Mouse (Mus musculus) urinary bladder, adult 2 months (tissue): ENCODE data around the gene Gdf1. TPM values are rescaled to one million over a fixed set of nuclear protein-coding genes. Genes with fewer than 3 reads are reported as not detected.

Experiments
- DNase-seq: peaks from one replicate; pipeline ENCODE4 v3.0.0; 2022; ENCODE audit warnings: low spot score
- polyA plus RNA-seq: library from polyadenylated mRNA; depleted of rRNA; stranded (reverse); fragments of >200 nt; gene quantifications from 2 replicates; pipeline ENCODE4 v1.2.3, GENCODE M21; 2012; rRNA removed

Gdf1 gene
- 0.74 and 1.3 TPM in 2 replicates for polyA plus RNA-seq

- DNase-seq = no peak
These were observed at the start of gene Gdf1 for GRCm38 (mm10) chr8:70329124-70329834. Gene Gdf1, plus strand, starts transcription at chr8:70329817.

- DNase-seq = no peak
These were observed 48.6 kb upstream of the Gdf1 start for GRCm38 (mm10) chr8:70281001-70281400.

GRCm38 (mm10) chr8:70282603-70283135 is 46.9 kb upstream of the Gdf1 start, which contains the start of gene Homer3:
Gene Homer3, plus strand, starts transcription at chr8:70282827.
- DNase-seq = peak; percentile 88

- DNase-seq = peak; percentile 49
These were observed 46.2 kb upstream of the Gdf1 start for GRCm38 (mm10) chr8:70283136-70284077.

DNA sequence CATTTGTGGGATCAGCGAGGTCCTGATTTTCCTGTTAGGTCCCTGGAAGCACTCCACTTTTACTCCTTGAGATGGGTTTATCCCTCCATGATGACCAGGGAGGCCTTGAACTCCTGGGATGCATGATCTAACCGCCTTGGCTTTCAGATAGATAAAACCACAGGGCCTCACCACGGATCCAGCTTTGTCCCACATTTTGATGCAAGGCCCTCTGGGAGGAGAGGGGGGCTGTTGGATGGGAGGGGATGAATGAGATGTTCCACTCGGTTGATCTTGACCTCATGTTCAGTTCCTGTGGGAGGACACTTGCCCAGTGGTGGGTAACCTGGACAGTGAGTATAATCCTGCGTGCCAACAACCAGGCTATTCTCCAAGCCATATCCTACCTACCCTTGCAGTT is 45.2 kb upstream of the Gdf1 start:
- DNase-seq = no peak

DNA sequence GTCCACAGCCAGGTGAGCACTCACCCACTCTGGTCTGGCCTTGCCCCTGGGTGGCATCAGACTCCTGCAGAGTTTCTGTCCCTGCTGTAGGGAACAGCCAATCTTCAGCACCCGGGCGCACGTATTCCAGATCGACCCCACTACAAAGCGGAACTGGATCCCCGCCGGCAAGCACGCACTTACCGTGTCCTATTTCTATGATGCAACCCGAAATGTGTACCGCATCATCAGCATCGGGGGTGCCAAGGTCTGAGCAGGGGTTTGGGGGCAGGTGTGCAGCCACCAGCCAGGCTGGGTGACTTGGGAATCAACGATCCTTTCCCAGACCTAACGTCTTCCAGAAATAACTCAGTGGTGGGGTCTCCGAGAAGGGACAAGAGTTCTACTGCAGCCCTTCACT is 44.3 kb upstream of the Gdf1 start:
- no peak for DNase-seq

DNA sequence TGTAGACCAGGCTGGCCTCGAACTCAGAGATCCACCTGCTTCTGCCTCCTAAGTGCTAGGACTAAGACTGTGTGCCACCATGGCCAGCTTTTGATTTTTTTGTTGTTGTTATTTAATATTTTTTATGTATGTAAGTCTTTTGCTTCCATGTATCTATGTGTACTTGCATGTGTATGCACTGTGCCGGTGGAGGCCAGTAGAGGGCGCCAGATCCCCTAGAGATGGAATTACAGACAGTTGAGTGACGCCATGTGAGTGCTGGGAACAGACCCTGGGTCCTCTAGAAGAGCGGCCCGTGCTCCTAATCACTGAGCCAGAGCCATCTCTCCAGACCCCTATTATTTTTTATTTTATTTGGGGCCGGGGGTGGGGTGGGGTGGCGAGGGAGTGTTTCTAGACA is 42.9 kb upstream of the Gdf1 start:
- no peak for DNase-seq

DNA sequence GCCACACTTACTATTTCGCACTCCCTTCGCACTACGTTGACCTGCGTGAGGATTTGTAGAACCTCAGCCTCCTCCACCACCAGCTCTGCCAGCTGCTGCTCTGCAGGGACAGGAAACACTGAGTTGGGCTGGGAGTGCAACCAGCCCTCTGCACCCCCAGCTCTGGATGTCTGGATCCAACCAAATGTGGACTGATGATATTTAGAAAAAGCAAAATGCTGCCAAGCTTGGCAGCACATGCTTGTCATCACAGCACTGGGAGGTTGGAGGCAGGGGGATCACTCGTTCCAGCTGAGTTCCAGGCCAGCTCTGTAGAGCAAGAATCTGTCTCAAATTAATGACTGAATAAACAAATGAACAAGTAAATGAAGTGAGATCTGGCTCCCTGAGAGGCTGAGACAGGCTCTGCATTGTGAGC is 35.6 kb upstream of the Gdf1 start:
- DNase-seq = no peak

- no peak for DNase-seq
These were observed 28.7 kb upstream of the Gdf1 start for GRCm38 (mm10) chr8:70300881-70301280.

GRCm38 (mm10) chr8:70302358-70302890 is 27.2 kb upstream of the Gdf1 start, which contains the start of the genes Ddx49 and Cope:
Gene Ddx49, minus strand, starts transcription at chr8:70302489.
Gene Cope, plus strand, starts transcription at chr8:70302518.
- peak; percentile 84 for DNase-seq

GRCm38 (mm10) chr8:70302901-70303300 is 26.7 kb upstream of the Gdf1 start:
- DNase-seq = no peak

DNA sequence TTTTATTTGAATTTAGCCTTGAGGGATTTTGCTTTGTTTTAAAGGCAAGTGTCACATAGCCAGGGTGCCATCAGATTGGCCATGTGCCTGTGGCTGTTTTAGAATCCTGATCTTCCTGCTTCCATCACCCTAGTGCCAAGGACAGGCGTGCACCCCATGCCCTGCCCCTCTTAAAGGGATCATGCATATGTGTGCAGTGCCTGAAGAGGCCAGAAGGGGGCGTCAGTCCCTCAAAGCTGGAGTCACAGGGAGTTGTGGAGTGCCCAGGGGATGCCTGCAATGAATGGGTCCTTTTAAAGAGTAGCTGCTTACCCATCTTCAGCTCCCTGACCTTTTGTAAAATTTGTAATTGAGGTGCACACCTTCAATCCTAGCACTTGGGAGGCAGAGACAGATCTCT is 20.3 kb upstream of the Gdf1 start:
- no peak for DNase-seq

DNA sequence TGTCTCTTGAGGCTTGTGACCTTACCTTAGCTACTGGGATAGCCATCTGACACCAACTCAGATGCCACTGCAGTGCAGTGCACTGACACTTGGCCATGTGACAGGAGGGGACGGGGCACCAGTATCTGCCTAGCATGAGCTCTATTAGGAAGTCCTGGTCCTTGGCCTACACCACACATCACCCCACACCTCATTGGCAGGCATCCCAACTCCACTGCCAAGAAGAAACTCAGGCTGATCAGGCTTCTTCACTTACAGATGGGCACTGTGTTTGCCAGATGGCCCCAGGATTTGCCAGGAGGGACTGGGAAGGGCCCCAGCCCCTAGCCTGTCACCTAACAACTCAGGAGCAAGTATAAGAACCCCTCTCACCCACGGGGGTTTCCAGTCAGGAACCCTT is 16.2 kb upstream of the Gdf1 start:
- no peak for DNase-seq

DNA sequence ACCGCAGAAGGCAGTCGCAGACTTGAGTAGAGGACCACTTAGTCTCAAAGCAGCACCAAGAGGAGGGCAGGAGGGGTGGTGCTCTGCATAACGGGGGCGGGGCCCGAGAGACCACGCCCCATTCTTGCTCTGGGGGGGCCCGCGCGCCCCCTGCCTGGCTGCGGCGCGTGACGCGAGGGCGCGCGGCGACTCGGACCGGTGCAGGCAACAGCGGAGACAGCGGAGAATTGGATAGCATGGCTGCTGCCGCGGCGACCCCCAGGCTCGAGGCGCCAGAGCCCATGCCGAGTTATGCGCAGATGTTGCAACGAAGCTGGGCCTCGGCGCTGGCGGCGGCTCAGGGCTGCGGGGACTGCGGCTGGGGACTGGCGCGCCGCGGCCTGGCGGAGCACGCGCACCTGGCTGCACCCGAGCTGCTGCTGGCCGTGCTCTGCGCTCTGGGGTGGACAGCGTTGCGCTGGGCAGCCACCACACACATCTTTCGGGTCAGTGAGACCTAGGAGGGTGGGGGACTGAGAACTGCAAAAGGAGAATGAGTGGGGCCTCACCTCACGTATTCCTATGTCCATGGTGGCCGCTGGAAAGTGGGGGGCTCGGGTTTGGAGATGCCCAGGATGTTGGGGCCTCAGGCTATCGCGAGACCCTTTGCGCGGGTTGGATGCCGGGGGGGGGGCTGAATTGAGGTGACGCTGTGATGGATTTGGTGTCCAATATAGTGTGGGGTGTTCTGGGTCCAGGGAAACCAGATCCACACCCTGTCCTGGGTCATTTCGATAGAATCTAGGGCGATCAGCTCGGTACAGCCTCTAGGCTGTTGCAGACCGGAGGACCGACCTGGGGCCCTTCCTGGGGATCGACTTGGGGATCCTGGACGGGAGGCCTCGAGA is 13.8 kb upstream of the Gdf1 start, which contains the start of gene Cers1:
Gene Cers1, plus strand, starts transcription at position 152 of the 887 bp plus-strand sequence.
- no peak for DNase-seq

DNA sequence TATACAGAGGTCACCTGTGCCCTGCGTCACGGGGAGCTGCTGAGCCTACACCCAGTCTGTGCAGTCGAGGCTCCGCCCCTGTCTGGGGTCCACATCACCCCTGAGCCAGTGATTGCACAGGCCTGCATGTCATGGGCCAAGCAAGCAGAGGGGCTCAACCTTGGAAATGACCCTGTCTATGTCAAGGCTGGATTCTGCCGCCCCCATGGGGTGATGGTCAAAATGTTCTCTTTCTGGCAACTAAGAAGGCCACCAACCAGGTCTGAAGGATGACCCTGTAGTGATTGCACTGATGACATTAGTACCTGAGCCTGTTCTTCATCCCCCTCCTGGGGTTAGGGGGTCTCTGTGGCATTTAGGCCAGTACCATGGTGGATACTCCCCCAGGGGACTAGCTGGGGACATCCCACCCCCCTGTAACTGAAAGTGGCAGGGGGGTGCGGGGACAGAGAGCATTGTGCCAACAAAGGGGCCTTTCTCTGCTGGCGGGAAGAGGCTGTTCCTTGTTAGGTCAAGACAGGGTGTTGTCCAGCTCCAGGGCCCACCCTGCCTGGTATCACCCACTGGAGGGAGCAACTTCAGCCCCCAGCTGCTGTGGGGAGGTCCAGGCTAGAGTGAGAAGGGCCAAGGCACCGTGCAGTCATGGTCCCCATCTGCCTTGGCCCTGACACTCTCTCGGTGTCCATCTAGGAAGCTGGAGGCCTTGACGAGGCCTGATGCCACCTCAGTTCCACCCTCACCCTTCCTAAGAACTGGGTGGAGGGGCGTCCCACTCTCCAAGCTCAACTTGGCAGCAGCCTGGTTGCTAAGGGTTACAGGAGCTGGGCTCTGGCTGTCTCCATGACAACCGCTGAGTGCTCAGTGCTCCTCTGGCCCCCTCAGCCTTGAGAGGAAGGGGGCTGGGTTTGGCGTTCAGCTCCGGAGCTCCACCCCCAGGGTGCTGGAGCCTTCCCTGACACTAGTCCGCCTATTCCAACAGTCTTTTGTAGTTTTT is 12.8 kb upstream of the Gdf1 start:
- no peak for DNase-seq

DNA sequence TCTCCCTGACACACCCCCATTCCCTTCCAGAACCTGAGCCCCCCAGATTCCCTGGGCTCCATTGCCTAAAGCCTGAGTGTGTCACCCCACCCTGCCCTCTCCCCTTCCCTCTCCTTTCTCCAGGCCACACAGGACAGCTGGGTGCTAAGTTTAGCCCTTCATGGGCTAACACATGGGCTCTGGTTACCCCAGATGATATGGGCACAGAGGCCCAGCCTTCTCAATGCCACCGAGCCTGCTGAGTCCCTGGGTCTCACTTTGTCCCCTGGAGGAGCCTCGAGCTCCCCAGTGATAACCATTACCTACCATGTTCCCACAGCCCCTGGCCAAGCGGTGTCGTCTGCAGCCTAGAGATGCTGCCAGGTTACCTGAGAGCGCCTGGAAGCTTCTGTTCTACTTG is 11.7 kb upstream of the Gdf1 start:
- DNase-seq = no peak

DNA sequence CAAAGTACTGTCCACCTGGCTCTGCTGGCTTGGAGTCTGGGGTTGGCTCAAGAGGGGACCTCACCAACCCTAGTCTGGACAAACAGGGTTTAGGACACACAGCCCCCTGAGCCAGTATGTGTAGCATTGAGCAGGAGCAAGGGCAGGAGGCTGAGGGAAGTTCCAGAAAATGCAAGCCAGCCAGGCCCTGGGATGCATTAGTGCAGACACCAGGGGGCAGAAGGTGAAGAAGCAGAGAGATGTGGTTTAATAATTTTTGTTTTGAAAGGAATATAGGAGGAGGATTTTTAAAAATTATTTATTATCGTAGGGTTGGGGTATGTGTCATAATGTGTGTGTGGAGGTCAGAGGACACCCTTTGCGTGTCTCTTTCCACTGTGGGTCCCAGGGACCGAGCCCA is 5.9 kb upstream of the Gdf1 start:
- no peak for DNase-seq

DNA sequence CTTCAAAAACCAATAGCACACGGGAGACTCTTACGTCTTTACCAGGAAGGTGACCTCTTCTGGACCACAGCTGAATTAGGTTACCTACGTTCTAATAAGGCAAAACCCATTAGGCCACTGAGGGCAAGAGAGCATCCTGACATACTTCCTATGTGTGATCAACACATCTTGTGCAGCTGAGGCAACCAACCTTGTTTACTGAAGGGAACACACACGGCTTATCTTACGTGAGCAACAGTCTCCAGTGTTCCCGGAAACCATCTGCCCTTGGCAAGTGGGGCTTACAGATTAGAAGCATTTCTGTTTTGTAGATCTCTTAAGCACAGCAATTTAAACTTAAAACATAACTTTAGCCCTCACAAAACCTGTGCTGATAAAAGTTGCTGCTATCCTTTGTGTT is 2.1 kb upstream of the Gdf1 start:
- DNase-seq = no peak

GRCm38 (mm10) chr8:70329835-70330740 is 471 bp downstream of the Gdf1 start:
- no peak for DNase-seq
